Mouse (Mus musculus): ENCODE results near the gene Ctu2. TPM values are rescaled to one million over a fixed set of nuclear protein-coding genes. Genes with fewer than 3 reads are reported as not detected.

Gene Ctu2
- polyA plus RNA-seq, 1 experiment from 2014 or later, result 39.0 TPM

GRCm38 (mm10) chr8:122484831-122485230, 8.9 kb downstream of the Ctu2 start:
- Histone ChIP-seq H3K27ac (ENCODE audit: low read depth, low read length) (no peak overlapping the region), H3K9ac (ENCODE audit: low read depth, low read length) (no peak overlapping the region), H3K4me1 (ENCODE audit: control insufficient read depth, insufficient read depth, low read length) (no peaks in the 10 kb centered on the region), H3K9me3 (replicated peaks; ENCODE audit: control insufficient read depth, low read length) (no peaks in the 10 kb centered on the region), H3K4me3 (ENCODE audit: low read depth, low read length) (no peak overlapping the region), H3K27me3 (ENCODE audit: control insufficient read depth, insufficient read depth, low read length) (no peaks in the 10 kb centered on the region), H3K4me2 (no peak overlapping the region), H3K36me3 (ENCODE audit: control insufficient read depth, insufficient read depth, low read length) (peaks cover 69% of the 10 kb centered on the region)
- no peak for ATAC-seq (replicated peaks; ENCODE audit: insufficient number of reproducible peaks, low FRiP score, low TSS enrichment)
- WGBS (ENCODE audit: insufficient replicate concordance), result 87% methylated on average over 12 of the region's 12 CpGs

- Histone ChIP-seq H3K27ac (ENCODE audit: low read depth, low read length) (no peak overlapping the region), H3K36me3 (ENCODE audit: control insufficient read depth, insufficient read depth, low read length) (peaks cover 64% of the 10 kb centered on the region), H3K4me3 (ENCODE audit: low read depth, low read length) (no peak overlapping the region), H3K27me3 (ENCODE audit: control insufficient read depth, insufficient read depth, low read length) (no peaks in the 10 kb centered on the region), H3K4me2 (no peak overlapping the region), H3K9me3 (replicated peaks; ENCODE audit: control insufficient read depth, low read length) (no peaks in the 10 kb centered on the region), H3K4me1 (ENCODE audit: control insufficient read depth, insufficient read depth, low read length) (no peaks in the 10 kb centered on the region), H3K9ac (ENCODE audit: low read depth, low read length) (no peak overlapping the region)
- ATAC-seq (replicated peaks; ENCODE audit: insufficient number of reproducible peaks, low FRiP score, low TSS enrichment), result no peak
- 93% methylated on average over 9 of the region's 9 CpGs for WGBS (ENCODE audit: insufficient replicate concordance)
Observed at GRCm38 (mm10) chr8:122488387-122488786, 12.4 kb downstream of the Ctu2 start.

GRCm38 (mm10) chr8:122497016-122497734, 21.2 kb downstream of the Ctu2 start:
- Histone ChIP-seq H3K36me3 (ENCODE audit: control insufficient read depth, insufficient read depth, low read length) (peaks cover 47% of the 10 kb centered on the region), H3K9ac (ENCODE audit: low read depth, low read length) (no peak overlapping the region), H3K4me1 (ENCODE audit: control insufficient read depth, insufficient read depth, low read length) (no peaks in the 10 kb centered on the region), H3K27ac (ENCODE audit: low read depth, low read length) (no peak overlapping the region), H3K27me3 (ENCODE audit: control insufficient read depth, insufficient read depth, low read length) (no peaks in the 10 kb centered on the region), H3K4me2 (no peak overlapping the region), H3K4me3 (ENCODE audit: low read depth, low read length) (no peak overlapping the region), H3K9me3 (replicated peaks; ENCODE audit: control insufficient read depth, low read length) (no peaks in the 10 kb centered on the region)
- 80% methylated on average over 12 of the region's 12 CpGs for WGBS (ENCODE audit: insufficient replicate concordance)
- no peak for ATAC-seq (replicated peaks; ENCODE audit: insufficient number of reproducible peaks, low FRiP score, low TSS enrichment)

GRCm38 (mm10) chr8:122497912-122498311, 22.0 kb downstream of the Ctu2 start:
- no peak overlapping the region for H3K27ac ChIP-seq (ENCODE audit: low read depth, low read length)

GRCm38 (mm10) chr8:122500856-122501255, 24.9 kb downstream of the Ctu2 start:
- H3K27ac ChIP-seq (ENCODE audit: low read depth, low read length), result no peak overlapping the region
- ATAC-seq (replicated peaks; ENCODE audit: insufficient number of reproducible peaks, low FRiP score, low TSS enrichment), result no peak
- 36% methylated on average over 10 of the region's 10 CpGs for WGBS (ENCODE audit: insufficient replicate concordance)
- no peak overlapping the region for H3K9ac ChIP-seq (ENCODE audit: low read depth, low read length)
- no peaks in the 10 kb centered on the region for H3K4me1 ChIP-seq (ENCODE audit: control insufficient read depth, insufficient read depth, low read length)
- H3K36me3 ChIP-seq (ENCODE audit: control insufficient read depth, insufficient read depth, low read length), result peaks cover 26% of the 10 kb centered on the region
- no peak overlapping the region for H3K4me3 ChIP-seq (ENCODE audit: low read depth, low read length)
- H3K9me3 ChIP-seq (replicated peaks; ENCODE audit: control insufficient read depth, low read length), result no peaks in the 10 kb centered on the region
- no peaks in the 10 kb centered on the region for H3K27me3 ChIP-seq (ENCODE audit: control insufficient read depth, insufficient read depth, low read length)
- H3K4me2 ChIP-seq, result no peak overlapping the region

More at GRCm38 (mm10) chr8:122497912-122498311, 22.0 kb downstream of the Ctu2 start:
- no peak overlapping the region for H3K4me2 ChIP-seq
- H3K4me1 ChIP-seq (ENCODE audit: control insufficient read depth, insufficient read depth, low read length), result no peaks in the 10 kb centered on the region
- no peak overlapping the region for H3K9ac ChIP-seq (ENCODE audit: low read depth, low read length)
- no peak overlapping the region for H3K4me3 ChIP-seq (ENCODE audit: low read depth, low read length)
- no peak for ATAC-seq (replicated peaks; ENCODE audit: insufficient number of reproducible peaks, low FRiP score, low TSS enrichment)
- peaks cover 45% of the 10 kb centered on the region for H3K36me3 ChIP-seq (ENCODE audit: control insufficient read depth, insufficient read depth, low read length)
- 72% methylated on average over 17 of the region's 17 CpGs for WGBS (ENCODE audit: insufficient replicate concordance)
- H3K27me3 ChIP-seq (ENCODE audit: control insufficient read depth, insufficient read depth, low read length), result no peaks in the 10 kb centered on the region
- H3K9me3 ChIP-seq (replicated peaks; ENCODE audit: control insufficient read depth, low read length), result no peaks in the 10 kb centered on the region

- 58% methylated on average over 16 of the region's 16 CpGs for WGBS (ENCODE audit: insufficient replicate concordance)
- no peaks in the 10 kb centered on the region for H3K9me3 ChIP-seq (replicated peaks; ENCODE audit: control insufficient read depth, low read length)
- no peak overlapping the region for H3K4me2 ChIP-seq
- peaks cover 3% of the 10 kb centered on the region; the same call in 1 of the 2 replicates for H3K36me3 ChIP-seq (ENCODE audit: control insufficient read depth, insufficient read depth, low read length)
- ATAC-seq (replicated peaks; ENCODE audit: insufficient number of reproducible peaks, low FRiP score, low TSS enrichment), result no peak
- H3K27me3 ChIP-seq (ENCODE audit: control insufficient read depth, insufficient read depth, low read length), result no peaks in the 10 kb centered on the region
- H3K4me3 ChIP-seq (ENCODE audit: low read depth, low read length), result no peak overlapping the region
- H3K27ac ChIP-seq (ENCODE audit: low read depth, low read length), result peak overlapping the region; percentile 68
- peak overlapping the region; percentile 49; the same call in 1 of the 2 replicates for H3K9ac ChIP-seq (ENCODE audit: low read depth, low read length)
- H3K4me1 ChIP-seq (ENCODE audit: control insufficient read depth, insufficient read depth, low read length), result peaks cover 27% of the 10 kb centered on the region
Observed at GRCm38 (mm10) chr8:122511552-122511951, 35.6 kb downstream of the Ctu2 start.

GRCm38 (mm10) chr8:122512392-122512791, 36.4 kb downstream of the Ctu2 start:
- peaks cover 35% of the 10 kb centered on the region for H3K4me1 ChIP-seq (ENCODE audit: control insufficient read depth, insufficient read depth, low read length)
- no peak overlapping the region for H3K4me3 ChIP-seq (ENCODE audit: low read depth, low read length)
- ATAC-seq (replicated peaks; ENCODE audit: insufficient number of reproducible peaks, low FRiP score, low TSS enrichment), result no peak
- WGBS (ENCODE audit: insufficient replicate concordance), result 67% methylated on average over 7 of the region's 7 CpGs
- no peaks in the 10 kb centered on the region for H3K27me3 ChIP-seq (ENCODE audit: control insufficient read depth, insufficient read depth, low read length)
- H3K9me3 ChIP-seq (replicated peaks; ENCODE audit: control insufficient read depth, low read length), result no peaks in the 10 kb centered on the region
- no peak overlapping the region for H3K9ac ChIP-seq (ENCODE audit: low read depth, low read length)
- peak overlapping the region; percentile 68 for H3K27ac ChIP-seq (ENCODE audit: low read depth, low read length)
- no peak overlapping the region for H3K4me2 ChIP-seq
- H3K36me3 ChIP-seq (ENCODE audit: control insufficient read depth, insufficient read depth, low read length), result peaks cover 3% of the 10 kb centered on the region; the same call in 1 of the 2 replicates

- H3K4me2 ChIP-seq, result no peak overlapping the region
- no peak for ATAC-seq (replicated peaks; ENCODE audit: insufficient number of reproducible peaks, low FRiP score, low TSS enrichment)
- H3K9me3 ChIP-seq (replicated peaks; ENCODE audit: control insufficient read depth, low read length), result no peaks in the 10 kb centered on the region
- no peak overlapping the region for H3K9ac ChIP-seq (ENCODE audit: low read depth, low read length)
- no peaks in the 10 kb centered on the region for H3K27me3 ChIP-seq (ENCODE audit: control insufficient read depth, insufficient read depth, low read length)
- H3K4me1 ChIP-seq (ENCODE audit: control insufficient read depth, insufficient read depth, low read length), result peaks cover 63% of the 10 kb centered on the region
- peak overlapping the region; percentile 3; the same call in 1 of the 2 replicates for H3K27ac ChIP-seq (ENCODE audit: low read depth, low read length)
- H3K4me3 ChIP-seq (ENCODE audit: low read depth, low read length), result no peak overlapping the region
- peaks cover 3% of the 10 kb centered on the region; the same call in 1 of the 2 replicates for H3K36me3 ChIP-seq (ENCODE audit: control insufficient read depth, insufficient read depth, low read length)
- 88% methylated on average over 14 of the region's 14 CpGs for whole genome bisulfite sequencing (ENCODE audit: insufficient replicate concordance)
Observed at GRCm38 (mm10) chr8:122515699-122516098, 39.8 kb downstream of the Ctu2 start.

Data from heart, embryonic 11.5 days (tissue).